Mouse (Mus musculus) lung, adult 2 months (tissue): ENCODE results near the gene Zbtb16. TPM values are rescaled to one million over a fixed set of nuclear protein-coding genes. Genes with fewer than 3 reads are reported as not detected.

Experiments used
- DNase-seq: peaks from one replicate; pipeline ENCODE4 v3.0.0; 2022
- H3K4me1 ChIP-seq: fragments of 200-500 bp; 2 replicates; pipeline ENCODE4 v1.6.1; 2011; ENCODE audit warnings: low read length; ENCODE audit not compliant: control insufficient read depth, insufficient read depth
- H3K4me3 ChIP-seq: fragments of 200-500 bp; replicated peaks from 2 replicates; pipeline ENCODE3; 2011; ENCODE audit warnings: low read depth, mild to moderate bottlenecking, control low read depth, low read length; ENCODE audit errors: extremely low read depth
- CTCF ChIP-seq: fragments of 200-500 bp; IDR thresholded peaks from 2 replicates; pipeline ENCODE4 v1.5.1; 2011; ENCODE audit warnings: mild to moderate bottlenecking, low read length, control low read depth; ENCODE audit not compliant: insufficient read depth
- POLR2A ChIP-seq: fragments of 200-500 bp; IDR thresholded peaks from 2 replicates; pipeline ENCODE4 v1.6.1; 2011; ENCODE audit warnings: low read depth, mild to moderate bottlenecking, control low read depth, low read length, borderline replicate concordance; ENCODE audit errors: extremely low read depth
- WGBS: fragments of 180-500 bp; shearing (Covaris S2); methylation state at CpG from one replicate; pipeline ENCODE4 v1.1.7; 2018; 5-methylcytosine and 5-hydroxymethylcytosine counted together
- polyA plus RNA-seq: library from polyadenylated mRNA; depleted of rRNA; stranded (reverse); fragments of >200 nt; gene quantifications from 2 replicates; pipeline ENCODE4 v1.2.3, GENCODE M21; 2012

Zbtb16 gene
- polyA plus RNA-seq, 1 experiment = 16.0 TPM

GRCm38 (mm10) chr9:48635576-48636350, 200.3 kb downstream of the Zbtb16 start:
- DNase-seq = no peak
- TF ChIP-seq CTCF (no peak), POLR2A (no peak)
- H3K4me1 ChIP-seq = 0 out of 2 replicates have a peak, but pooled peaks cover 5% of the 10 kb centered on the region
- 38% methylated on average over 18 of the region's 18 CpGs for WGBS
- H3K4me3 ChIP-seq = no peak overlapping the region

- no peak for TF ChIP-seq POLR2A
- TF ChIP-seq CTCF = no peak
- WGBS = 46% methylated on average over 6 of the region's 6 CpGs
- no peak for DNase-seq
Measured at GRCm38 (mm10) chr9:48633147-48633546, 202.9 kb downstream of the Zbtb16 start.

GRCm38 (mm10) chr9:48619268-48619667, 216.8 kb downstream of the Zbtb16 start:
- no peak for DNase-seq
- no peak for TF ChIP-seq POLR2A
- no peak for TF ChIP-seq CTCF

More at GRCm38 (mm10) chr9:48633147-48633546, 202.9 kb downstream of the Zbtb16 start:
- no peak overlapping the region for H3K4me3 ChIP-seq
- no peaks in the 10 kb centered on the region for H3K4me1 ChIP-seq

GRCm38 (mm10) chr9:48618589-48618988, 217.4 kb downstream of the Zbtb16 start:
- DNase-seq = peak; percentile 57
- WGBS = 20% methylated on average over 6 of the region's 6 CpGs
- no peak overlapping the region for H3K4me3 ChIP-seq
- no peak for TF ChIP-seq POLR2A
- peak; percentile 62 for TF ChIP-seq CTCF
- H3K4me1 ChIP-seq = no peaks in the 10 kb centered on the region

More at GRCm38 (mm10) chr9:48619268-48619667, 216.8 kb downstream of the Zbtb16 start:
- 82% methylated on average over 1 of the region's 1 CpGs for WGBS
- no peaks in the 10 kb centered on the region for H3K4me1 ChIP-seq
- H3K4me3 ChIP-seq = no peak overlapping the region

GRCm38 (mm10) chr9:48618111-48618510, 217.9 kb downstream of the Zbtb16 start:
- TF ChIP-seq POLR2A (no peak), CTCF (no peak)
- Histone ChIP-seq H3K4me1 (no peaks in the 10 kb centered on the region), H3K4me3 (no peak overlapping the region)
- 45% methylated on average over 8 of the region's 8 CpGs for WGBS
- peak; percentile 46 for DNase-seq

GRCm38 (mm10) chr9:48617511-48618010, 218.5 kb downstream of the Zbtb16 start:
- WGBS = 68% methylated on average over 3 of the region's 3 CpGs
- no peak for TF ChIP-seq CTCF
- TF ChIP-seq POLR2A = no peak
- no peak overlapping the region for H3K4me3 ChIP-seq
- no peak for DNase-seq
- H3K4me1 ChIP-seq = no peaks in the 10 kb centered on the region

GRCm38 (mm10) chr9:48613221-48613620, 222.8 kb downstream of the Zbtb16 start:
- TF ChIP-seq POLR2A = no peak
- TF ChIP-seq CTCF = no peak
- no peak for DNase-seq
- WGBS = 80% methylated on average over 4 of the region's 4 CpGs
- no peak overlapping the region for H3K4me3 ChIP-seq
- H3K4me1 ChIP-seq = no peaks in the 10 kb centered on the region

- Histone ChIP-seq H3K4me3 (no peak overlapping the region), H3K4me1 (no peaks in the 10 kb centered on the region)
- no peak for DNase-seq
- TF ChIP-seq POLR2A = no peak
- TF ChIP-seq CTCF = no peak
- 76% methylated on average over 5 of the region's 5 CpGs for WGBS
Measured at GRCm38 (mm10) chr9:48612542-48612941, 223.5 kb downstream of the Zbtb16 start.

- Histone ChIP-seq H3K4me1 (no peaks in the 10 kb centered on the region), H3K4me3 (no peak overlapping the region)
- 14% methylated on average over 1 of the region's 1 CpGs for WGBS
- DNase-seq = no peak
- TF ChIP-seq CTCF (no peak), POLR2A (no peak)
Measured at GRCm38 (mm10) chr9:48611032-48611431, 225.0 kb downstream of the Zbtb16 start.

GRCm38 (mm10) chr9:48609734-48610133, 226.3 kb downstream of the Zbtb16 start:
- WGBS = 31% methylated on average over 4 of the region's 4 CpGs
- TF ChIP-seq POLR2A (no peak), CTCF (no peak)
- no peaks in the 10 kb centered on the region for H3K4me1 ChIP-seq
- no peak overlapping the region for H3K4me3 ChIP-seq
- no peak for DNase-seq

GRCm38 (mm10) chr9:48607417-48607816, 228.6 kb downstream of the Zbtb16 start:
- no peak for DNase-seq
- no peak overlapping the region for H3K4me3 ChIP-seq
- TF ChIP-seq CTCF = no peak
- TF ChIP-seq POLR2A = no peak
- WGBS = 75% methylated on average over 7 of the region's 7 CpGs
- H3K4me1 ChIP-seq = no peaks in the 10 kb centered on the region
